Mouse (Mus musculus) liver, embryonic 14.5 days (tissue): ENCODE data around the gene Xrcc5. TPM values are rescaled to one million over a fixed set of nuclear protein-coding genes. Genes with fewer than 3 reads are reported as not detected.

ENCODE experiments used
- ATAC-seq: fragments of 200-750 bp; cut with Nextera tagmentation; 2 replicates; pipeline ENCODE4 v1.8.0; 2017; ENCODE audit warnings: moderate number of reproducible peaks, mild to moderate bottlenecking, moderate library complexity; ENCODE audit not compliant: insufficient read depth
- DNase-seq, 3 experiments: peaks; one replicate each; pipeline ENCODE4 v3.0.0-alpha.2; 2012 to 2013; ENCODE audit warnings: low read depth in 3 of 3, low spot score in 3 of 3
- H3K27ac ChIP-seq: fragments of 300-500 bp; sonication (generic); 2 replicates; pipeline ENCODE4 v1.5.1; 2014; ENCODE audit warnings: moderate library complexity, mild to moderate bottlenecking, control low read depth, inconsistent platforms
- H3K27me3 ChIP-seq: fragments of 300-500 bp; sonication (generic); 2 replicates; pipeline ENCODE4 v1.6.1; 2014; ENCODE audit warnings: mild to moderate bottlenecking, low read length, moderate library complexity; ENCODE audit not compliant: control insufficient read depth, insufficient read depth
- H3K36me3 ChIP-seq: fragments of 300-500 bp; sonication (generic); replicated peaks from 2 replicates; pipeline ENCODE4 v1.6.1; 2014; ENCODE audit warnings: low read depth; ENCODE audit not compliant: control insufficient read depth, insufficient read depth
- H3K4me1 ChIP-seq, 2 experiments: fragments of 200-500 bp in 1 of 2; fragments of 300-500 bp in 1 of 2; sonication (generic) in 1 of 2; replicated peaks; 2 replicates each; pipeline ENCODE4 v1.6.1; 2012 to 2014; ENCODE audit warnings: antibody characterized with exemption in 1 of 2, inconsistent platforms in 1 of 2, low read length in 1 of 2; ENCODE audit not compliant: control insufficient read depth in 2 of 2, insufficient read depth in 2 of 2
- H3K4me2 ChIP-seq: fragments of 300-500 bp; sonication (generic); 2 replicates; pipeline ENCODE4 v1.6.1; 2014; ENCODE audit warnings: low read depth, mild to moderate bottlenecking, control low read depth, moderate library complexity
- H3K4me3 ChIP-seq, 2 experiments: fragments of 200-500 bp in 1 of 2; fragments of 300-500 bp in 1 of 2; sonication (generic) in 1 of 2; 2 replicates each; pipeline ENCODE4 v1.5.1; 2012 to 2014; ENCODE audit warnings: low read depth in 2 of 2, low read length in 2 of 2, mild to moderate bottlenecking in 2 of 2, control low read depth in 1 of 2, inconsistent platforms in 1 of 2, moderate library complexity in 1 of 2; ENCODE audit not compliant: insufficient read depth in 1 of 2
- H3K9ac ChIP-seq: fragments of 300-500 bp; sonication (generic); replicated peaks from 2 replicates; pipeline ENCODE4 v1.6.1; 2014; ENCODE audit warnings: mild to moderate bottlenecking, control low read depth, moderate library complexity
- H3K9me3 ChIP-seq: fragments of 300-500 bp; sonication (generic); 2 replicates; pipeline ENCODE4 v1.6.1; 2016; ENCODE audit warnings: low read length, mixed read lengths; ENCODE audit not compliant: control insufficient read depth
- CTCF ChIP-seq: IDR thresholded peaks from 2 replicates; pipeline ENCODE4 v1.5.1; 2016; ENCODE audit warnings: antibody characterized with exemption, low read depth, control low read depth
- EP300 ChIP-seq: IDR thresholded peaks from 2 replicates; pipeline ENCODE4 v1.6.1; 2016; ENCODE audit warnings: antibody characterized with exemption, low read depth
- WGBS: fragments of 180-500 bp; shearing (Covaris S2); extraction: QIAGEN DNeasy Blood & Tissue Kit; methylation state at CpG from one replicate; pipeline ENCODE4 v1.1.7; 2014; ENCODE audit not compliant: insufficient replicate concordance; 5-methylcytosine and 5-hydroxymethylcytosine counted together
- polyA plus RNA-seq, 2 experiments: library from polyadenylated mRNA; depleted of rRNA in 1 of 2; stranded (reverse) in 1 of 2; unstranded in 1 of 2; fragments of >200 nt; fragmentation: Nextera tagmentation in 1 of 2; extraction: Ambion mirVana in 1 of 2; gene quantifications; 2 replicates each; pipeline versions ENCODE4 v1.2.1 to v1.2.3; 2012 to 2014

The Xrcc5 gene
- polyA plus RNA-seq (2012; rRNA removed) = 4.7 and 8.9 TPM in 2 replicates
- 17.6 and 18.1 TPM in 2 replicates for polyA plus RNA-seq (2014; fragmentation: Nextera tagmentation; extraction: Ambion mirVana)

GRCm38 (mm10) chr1:72307317-72307798 lies at the start of gene Xrcc5:
Gene Xrcc5 (plus strand): TSS chr1:72307421.
- Histone ChIP-seq H3K4me1 (peaks cover 0 to 6% of the 10 kb centered on the region in 2 experiments; a peak in 2 of 4 replicates), H3K27ac (peak within 1 kb of the TSS; percentile 83), H3K9me3 (no peaks in the 10 kb centered on the region), H3K36me3 (no peaks in the 10 kb centered on the region), H3K4me2 (peak within 1 kb of the TSS; percentile 91), H3K4me3 (peak within 1 kb of the TSS; percentile 77 to 97), H3K9ac (peak within 1 kb of the TSS; percentile 75), H3K27me3 (no peaks in the 10 kb centered on the region)
- DNase-seq (peak; percentile 87 to 90 (median 88)), ATAC-seq (peak; percentile 94)
- under 1% methylated on average over 21 of the region's 21 CpGs for WGBS
- TF ChIP-seq EP300 (no peak), CTCF (no peak)

DNA sequence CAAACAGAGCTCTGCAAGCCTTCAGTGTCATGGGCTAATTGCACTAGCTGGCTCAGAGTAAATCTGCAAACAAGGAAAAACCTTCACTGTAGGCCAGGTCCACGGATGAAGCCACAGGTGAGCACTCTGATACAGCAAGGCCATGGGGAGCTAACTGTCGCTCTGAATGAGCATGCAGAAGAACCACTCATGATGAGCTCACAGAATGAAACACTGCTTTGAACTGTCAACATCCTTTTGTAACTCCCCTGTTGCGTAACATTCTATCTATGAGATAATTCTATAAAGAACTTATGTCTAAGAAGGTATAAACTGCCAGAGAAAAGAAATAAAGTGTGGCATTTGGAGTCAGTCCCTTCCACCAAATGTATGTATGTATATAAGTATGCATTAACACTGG lies 44.1 kb upstream of the Xrcc5 start:
- WGBS = 64% methylated on average over 3 of the region's 3 CpGs
- no peak for DNase-seq
- no peak for ATAC-seq

GRCm38 (mm10) chr1:72278085-72278484 lies 29.1 kb upstream of the Xrcc5 start:
- TF ChIP-seq EP300 (no peak), CTCF (no peak)
- no peak for DNase-seq

More for the DNA sequence above, 44.1 kb upstream of the Xrcc5 start:
- H3K9ac ChIP-seq = no peak overlapping the region
- no peak overlapping the region for H3K4me2 ChIP-seq
- H3K27me3 ChIP-seq = no peaks in the 10 kb centered on the region
- TF ChIP-seq CTCF (no peak), EP300 (no peak)
- no peaks in the 10 kb centered on the region for H3K36me3 ChIP-seq
- no peaks in the 10 kb centered on the region; a peak in 1 of 4 replicates for H3K4me1 ChIP-seq
- no peak overlapping the region for H3K27ac ChIP-seq
- no peaks in the 10 kb centered on the region for H3K9me3 ChIP-seq
- no peak overlapping the region for H3K4me3 ChIP-seq

DNA sequence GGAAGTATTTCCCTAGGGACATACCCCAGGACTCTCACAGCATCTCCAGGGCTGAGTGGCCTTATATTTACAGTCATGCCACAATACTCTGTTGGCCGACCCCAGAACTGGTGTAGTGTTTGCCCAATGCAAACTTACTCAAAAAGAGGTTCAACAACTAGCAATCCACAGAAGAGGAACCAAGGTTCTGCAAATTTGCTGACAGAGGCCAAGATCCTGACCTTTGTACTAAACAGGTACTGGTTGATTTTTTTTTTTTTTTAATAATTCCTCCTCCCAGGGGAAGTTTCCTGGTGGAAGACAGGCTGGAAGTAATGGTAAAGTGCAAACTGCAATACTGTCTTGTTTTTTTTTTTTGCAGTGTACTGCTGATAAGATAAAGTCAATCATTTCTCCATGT lies 24.6 kb upstream of the Xrcc5 start:
- no peak overlapping the region for H3K27ac ChIP-seq
- no peak overlapping the region for H3K4me3 ChIP-seq
- ATAC-seq (no peak), DNase-seq (no peak)
- H3K9me3 ChIP-seq = no peaks in the 10 kb centered on the region
- H3K36me3 ChIP-seq = no peaks in the 10 kb centered on the region
- H3K9ac ChIP-seq = no peak overlapping the region
- H3K27me3 ChIP-seq = peaks cover 4% of the 10 kb centered on the region; the same call in 1 of the 2 replicates
- H3K4me2 ChIP-seq = peak overlapping the region; percentile 86; the same call in 1 of the 2 replicates
- WGBS = 43% methylated on average over 1 of the region's 1 CpGs
- TF ChIP-seq EP300 (no peak), CTCF (no peak)
- peaks cover 0 to 12% of the 10 kb centered on the region in 2 experiments; a peak in 3 of 4 replicates for H3K4me1 ChIP-seq

More at GRCm38 (mm10) chr1:72278085-72278484, 29.1 kb upstream of the Xrcc5 start:
- peaks cover 0 to 2% of the 10 kb centered on the region in 2 experiments; a peak in 1 of 4 replicates for H3K4me1 ChIP-seq
- H3K9ac ChIP-seq = no peak overlapping the region
- no peak overlapping the region for H3K4me2 ChIP-seq
- H3K27ac ChIP-seq = no peak overlapping the region
- no peak overlapping the region for H3K4me3 ChIP-seq
- no peaks in the 10 kb centered on the region for H3K27me3 ChIP-seq
- 80% methylated on average over 3 of the region's 3 CpGs for WGBS
- ATAC-seq = no peak
- H3K9me3 ChIP-seq = no peaks in the 10 kb centered on the region
- H3K36me3 ChIP-seq = no peaks in the 10 kb centered on the region; the same call in 1 of the 2 replicates

GRCm38 (mm10) chr1:72283992-72284485 lies 23.2 kb upstream of the Xrcc5 start, which contains the start of the genes Pecr and Tmem169:
Gene Pecr (minus strand): TSS chr1:72284314.
Gene Tmem169 (plus strand): TSS chr1:72284369.
- peak; percentile 75 to 76 (median 76) for DNase-seq
- Histone ChIP-seq H3K36me3 (no peaks in the 10 kb centered on the region), H3K27ac (peak within 1 kb of the TSS; percentile 31; the same call in 1 of the 2 replicates), H3K27me3 (peaks cover 4% of the 10 kb centered on the region; the same call in 1 of the 2 replicates), H3K4me3 (peak within 1 kb of the TSS; percentile 65 to 69), H3K9ac (peak within 1 kb of the TSS; percentile 70), H3K4me1 (peaks cover 0 to 21% of the 10 kb centered on the region in 2 experiments; a peak in 3 of 4 replicates), H3K9me3 (no peaks in the 10 kb centered on the region), H3K4me2 (peak within 1 kb of the TSS; percentile 86)
- TF ChIP-seq EP300 (no peak), CTCF (peak; percentile 37)
- peak; percentile 96 for ATAC-seq
- under 1% methylated on average over 29 of the region's 30 CpGs for WGBS
